Comparison of ENCODE assay signal across 8 mouse cellular contexts in the genomic region with DNA sequence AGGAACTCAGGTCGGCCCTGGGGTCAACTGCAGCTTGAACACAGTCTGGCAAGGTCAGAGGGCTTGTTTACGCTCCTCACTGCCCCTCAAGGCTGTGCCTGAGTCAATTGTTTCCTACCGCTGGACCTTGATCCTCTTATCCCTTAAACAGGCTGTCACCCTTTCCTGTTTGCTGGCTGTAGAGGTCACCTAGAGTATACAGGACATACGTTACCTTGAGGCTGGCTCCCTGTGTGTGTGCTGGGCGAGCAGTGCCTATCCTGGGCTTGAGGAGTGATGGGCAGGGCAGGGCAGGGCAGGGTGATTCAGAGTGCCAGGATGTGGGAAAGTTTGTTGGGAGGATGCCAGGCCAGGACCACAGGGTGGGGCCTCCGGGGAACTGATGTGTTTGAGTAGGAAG. TPM values are rescaled to one million over a fixed set of nuclear protein-coding genes. Genes with fewer than 3 reads are reported as not detected.
A peak's percentile ranks its signal among the peaks of the same experiment; 100 is the strongest.
DNase-seq lines count a peak whose midpoint lies in the region; ATAC-seq lines count a peak whose summit lies in the region.
"Had no signal": no experiment of that assay in that cellular context is flagged by ENCODE, and none has a peak within 500 bp of the region (broad histone marks: within the 10 kb centered on the region; RNA-seq: fewer than 3 reads in every experiment).

No protein-coding gene starts in this region.

- peak; percentile 59 to 62 for DNase-seq in kidney, postnatal 36 days
- DNase-seq in NIH3T3 (ENCODE audit: low read depth) = peak; percentile 73
- no peak for DNase-seq in liver, embryonic 11.5 days (ENCODE audit: low spot score)
- DNase-seq in midbrain, embryonic 11.5 days (ENCODE audit: low spot score, missing footprints) = no peak
- DNase-seq in gastrocnemius, adult 8-10 months (ENCODE audit: low spot score in 2 of 2) = no peak
- DNase-seq: cerebellum, adult 11-12 months had no signal

- peaks cover 53% of the 10 kb centered on the region for H3K4me1 ChIP-seq in kidney, embryonic 15.5 days
- H3K4me1 ChIP-seq in liver, embryonic 11.5 days (replicated peaks; ENCODE audit: control insufficient read depth, insufficient read depth, low read length) = peaks cover 52% of the 10 kb centered on the region
- H3K4me1 ChIP-seq in midbrain, embryonic 11.5 days (ENCODE audit: control insufficient read depth, insufficient read depth, low read length) = peaks cover 5% of the 10 kb centered on the region

- no peaks in the 10 kb centered on the region for H3K27me3 ChIP-seq in kidney, embryonic 15.5 days
- no peaks in the 10 kb centered on the region for H3K27me3 ChIP-seq in liver, embryonic 11.5 days (replicated peaks; ENCODE audit: control insufficient read depth, insufficient read depth, low read length)
- H3K27me3 ChIP-seq in midbrain, embryonic 11.5 days (ENCODE audit: control insufficient read depth, insufficient read depth, low read length) = no peaks in the 10 kb centered on the region

- H3K9me3 ChIP-seq in kidney, embryonic 15.5 days (replicated peaks) = no peaks in the 10 kb centered on the region
- H3K9me3 ChIP-seq in liver, embryonic 11.5 days (ENCODE audit: control insufficient read depth, low read length) = no peaks in the 10 kb centered on the region
- no peaks in the 10 kb centered on the region for H3K9me3 ChIP-seq in midbrain, embryonic 11.5 days (ENCODE audit: control insufficient read depth, low read length)

- WGBS in kidney, embryonic 15.5 days = 44% methylated on average over 6 of the region's 6 CpGs
- WGBS in liver, embryonic 11.5 days = 53% methylated on average over 6 of the region's 6 CpGs
- WGBS in midbrain, embryonic 11.5 days = 27% methylated on average over 6 of the region's 6 CpGs

- no peak overlapping the region for H3K4me2 ChIP-seq in kidney, embryonic 15.5 days
- no peak overlapping the region for H3K4me2 ChIP-seq in liver, embryonic 11.5 days
- no peak overlapping the region for H3K4me2 ChIP-seq in midbrain, embryonic 11.5 days

- no peak overlapping the region for H3K9ac ChIP-seq in kidney, embryonic 15.5 days
- no peak overlapping the region for H3K9ac ChIP-seq in liver, embryonic 11.5 days (ENCODE audit: low read depth, low read length)
- no peak overlapping the region for H3K9ac ChIP-seq in midbrain, embryonic 11.5 days (ENCODE audit: low read length)

- no peaks in the 10 kb centered on the region for H3K36me3 ChIP-seq in kidney, embryonic 15.5 days
- H3K36me3 ChIP-seq in liver, embryonic 11.5 days (ENCODE audit: control insufficient read depth, insufficient read depth, low read length) = no peaks in the 10 kb centered on the region
- H3K36me3 ChIP-seq in midbrain, embryonic 11.5 days (ENCODE audit: control insufficient read depth, insufficient read depth, low read length) = no peaks in the 10 kb centered on the region

- ATAC-seq in kidney, embryonic 15.5 days (replicated peaks; ENCODE audit: low FRiP score) = no peak
- peak; percentile 61 for ATAC-seq in liver, embryonic 11.5 days (replicated peaks; ENCODE audit: low FRiP score)
- ATAC-seq in megakaryocyte progenitor cell, adult 5-6 weeks (replicated peaks; ENCODE audit: poor library complexity) = peak; percentile 18; the same call in 1 of the 2 replicates
- no peak for ATAC-seq in midbrain, embryonic 11.5 days (ENCODE audit: low FRiP score)

- no peak overlapping the region for H3K4me3 ChIP-seq in kidney, embryonic 15.5 days (replicated peaks)
- no peak overlapping the region for H3K4me3 ChIP-seq in liver, embryonic 11.5 days (ENCODE audit: low read depth, low read length)
- H3K4me3 ChIP-seq in midbrain, embryonic 11.5 days (ENCODE audit: low read depth, low read length) = no peak overlapping the region

- no peak overlapping the region for H3K27ac ChIP-seq in kidney, embryonic 15.5 days
- H3K27ac ChIP-seq in liver, embryonic 11.5 days (ENCODE audit: low read depth, low read length) = peak overlapping the region; percentile 46; the same call in 1 of the 2 replicates
- H3K27ac ChIP-seq in midbrain, embryonic 11.5 days (ENCODE audit: low read depth, low read length) = no peak overlapping the region

RNA-seq across cellular contexts. Expression of gene Hpcal1, which starts 47.8 kb away (rescaled TPM):
- 51.4 and 55.5 TPM in 2 replicates for polyA plus RNA-seq in kidney, embryonic 15.5 days (2015; fragmentation: Nextera tagmentation; extraction: Ambion mirVana)
- polyA plus RNA-seq in liver, embryonic 11.5 days (2014; fragmentation: Nextera tagmentation; extraction: Ambion mirVana) = 30.2 and 31.8 TPM in 2 replicates
- 55.6 and 65.0 TPM in 2 replicates for total RNA-seq in megakaryocyte progenitor cell, adult 5-6 weeks (2015)
- total RNA-seq in megakaryocyte progenitor cell, adult 5-6 weeks (2017) = 18.6 and 21.9 TPM in 2 replicates
- polyA plus RNA-seq in midbrain, embryonic 11.5 days (2014; fragmentation: Nextera tagmentation; extraction: Ambion mirVana) = 36.4 and 39.1 TPM in 2 replicates
- 1 to 10 TPM; 3.4 to 3.9 (median 3.5) TPM for total RNA-seq in gastrocnemius, adult 8-10 months (2022)

Comparison
In these comparisons a context has a peak if more than half of its experiments do, and no peak if none do; other contexts are left out.
1. DNase-seq: peak in kidney, postnatal 36 days (2 of 2) and NIH3T3 (single experiment); none in liver, embryonic 11.5 days (single experiment), midbrain, embryonic 11.5 days (single experiment) and gastrocnemius, adult 8-10 months (0 of 2).
2. ATAC-seq: peak in liver, embryonic 11.5 days (single experiment) and megakaryocyte progenitor cell, adult 5-6 weeks (single experiment); none in kidney, embryonic 15.5 days (single experiment) and midbrain, embryonic 11.5 days (single experiment).